Mouse (Mus musculus) MEL (cell line): ENCODE measurements around the gene Mea1.

Experiments used
- BHLHE40 ChIP-seq: IDR thresholded peaks from 2 replicates; pipeline ENCODE4 v1.6.1; 2012; ENCODE audit warnings: low read depth, mild to moderate bottlenecking, inconsistent platforms, low read length, improper control_type of control experiment, borderline replicate concordance
- CTCF ChIP-seq, 3 experiments: IDR thresholded peaks in 2 of 3; conservative IDR thresholded peaks in 1 of 3; 2 replicates each; pipeline ENCODE4 v1.5.1; 2011 to 2012; ENCODE audit warnings: low read length in 3 of 3, low read depth in 2 of 3, mild to moderate bottlenecking in 2 of 3, improper control_type of control experiment in 1 of 3, inconsistent platforms in 1 of 3, mixed read lengths in 1 of 3, moderate library complexity in 1 of 3; ENCODE audit not compliant: control insufficient read depth in 1 of 3, insufficient read depth in 1 of 3, poor library complexity in 1 of 3, severe bottlenecking in 1 of 3
- E2F4 ChIP-seq: IDR thresholded peaks from 2 replicates; pipeline ENCODE4 v1.6.1; 2011; ENCODE audit warnings: low read depth, low read length, improper control_type of control experiment, borderline replicate concordance
- EP300 ChIP-seq, 2 experiments: IDR thresholded peaks; 2 replicates each; pipeline ENCODE4 v1.6.1; 2011; ENCODE audit warnings: improper control_type of control experiment in 2 of 2, low read length in 2 of 2, low read depth in 1 of 2, mild to moderate bottlenecking in 1 of 2
- GATA1 ChIP-seq: IDR thresholded peaks from 2 replicates; pipeline ENCODE4 v1.6.1; 2011; ENCODE audit warnings: low read depth, low read length, improper control_type of control experiment
- MAZ ChIP-seq: IDR thresholded peaks from 2 replicates; pipeline ENCODE4 v1.6.1; 2012; ENCODE audit warnings: low read depth, mild to moderate bottlenecking, inconsistent platforms, low read length, improper control_type of control experiment
- MXI1 ChIP-seq: IDR thresholded peaks from 2 replicates; pipeline ENCODE4 v1.6.1; 2011; ENCODE audit warnings: mild to moderate bottlenecking, low read depth, low read length, improper control_type of control experiment
- POLR2AphosphoS2 ChIP-seq: IDR thresholded peaks from 2 replicates; pipeline ENCODE4 v1.6.1; 2011; ENCODE audit warnings: low read length, improper control_type of control experiment
- USF1 ChIP-seq: IDR thresholded peaks from 2 replicates; pipeline ENCODE4 v1.6.1; 2014; ENCODE audit warnings: low read depth, mild to moderate bottlenecking, inconsistent platforms, low read length, improper control_type of control experiment, moderate library complexity

DNA sequence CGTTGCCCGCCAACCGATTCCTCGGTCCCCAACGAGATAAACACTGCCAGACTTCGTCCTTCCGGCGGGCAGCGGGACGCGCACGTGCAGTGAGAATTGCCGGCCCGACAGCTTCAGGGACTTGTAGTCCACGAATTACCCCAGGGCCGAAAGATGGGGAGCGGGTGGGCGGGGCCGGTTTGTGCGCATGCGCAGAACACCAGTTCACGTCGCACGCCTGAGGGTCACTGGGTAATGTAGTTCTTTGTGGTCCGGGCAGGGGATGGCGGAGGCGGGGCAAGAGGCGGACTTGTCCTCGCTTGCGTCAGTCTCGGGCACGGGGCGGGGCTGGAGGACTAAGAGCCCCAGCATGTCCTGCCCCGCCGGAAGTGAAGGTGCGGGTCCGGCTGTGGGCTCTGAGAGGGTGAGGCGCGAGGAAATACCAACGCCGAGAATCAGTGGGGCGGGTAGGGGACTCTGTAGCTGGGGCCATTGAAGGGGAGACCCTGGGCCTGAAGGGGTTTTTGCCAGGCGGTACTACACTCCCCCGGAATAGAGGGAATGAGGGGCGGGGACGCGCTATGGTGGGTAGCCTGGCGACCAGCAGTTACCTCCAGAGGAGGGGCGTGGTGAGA, 2.3 kb downstream of the Mea1 start, which contains the start of gene Klhdc3:
- TF ChIP-seq USF1 (peak; percentile 55), CTCF (IDR thresholded peaks at IDR 0.05 in 2 of 3, conservative IDR thresholded peaks at IDR 0.05 in 1 of 3; ENCODE audit: control insufficient read depth in 1 of 3, insufficient read depth in 1 of 3, low read depth in 2 of 3, low read length in 3 of 3, poor library complexity in 1 of 3, severe bottlenecking in 1 of 3) (no peak), EP300 (IDR thresholded peaks at IDR 0.05; ENCODE audit: low read depth in 1 of 2, low read length in 2 of 2) (no peak), POLR2AphosphoS2 (peak; percentile 70; the same call in 1 of the 2 replicates), GATA1 (no peak), MXI1 (peak; percentile 90), BHLHE40 (peak; percentile 90), MAZ (0 out of 2 replicates have a peak, but pooled peaks have one; percentile 17), E2F4 (no peak)
